Mouse (Mus musculus) MEL (cell line): ENCODE results near the gene Fam234b.

ENCODE experiments used
- CTCF ChIP-seq, 3 experiments: IDR thresholded peaks in 2 of 3; conservative IDR thresholded peaks in 1 of 3; 2 replicates each; pipeline ENCODE4 v1.5.1; 2011 to 2012; ENCODE audit warnings: low read length in 3 of 3, low read depth in 2 of 3, mild to moderate bottlenecking in 2 of 3, improper control_type of control experiment in 1 of 3, inconsistent platforms in 1 of 3, mixed read lengths in 1 of 3, moderate library complexity in 1 of 3; ENCODE audit not compliant: control insufficient read depth in 1 of 3, insufficient read depth in 1 of 3, poor library complexity in 1 of 3, severe bottlenecking in 1 of 3
- EP300 ChIP-seq, 2 experiments: IDR thresholded peaks; 2 replicates each; pipeline ENCODE4 v1.6.1; 2011; ENCODE audit warnings: improper control_type of control experiment in 2 of 2, low read length in 2 of 2, low read depth in 1 of 2, mild to moderate bottlenecking in 1 of 2
- MEF2A ChIP-seq: IDR thresholded peaks from 2 replicates; pipeline ENCODE4 v1.6.1; 2014; ENCODE audit warnings: low read depth, mild to moderate bottlenecking, inconsistent platforms, low read length, improper control_type of control experiment; ENCODE audit not compliant: poor library complexity, insufficient replicate concordance, severe bottlenecking; ENCODE audit errors: extremely low read depth
- POLR2A ChIP-seq, 2 experiments: IDR thresholded peaks; 2 replicates each; pipeline ENCODE4 v1.6.1; 2011 to 2012; ENCODE audit warnings: low read length in 2 of 2, mild to moderate bottlenecking in 2 of 2, control low read depth in 1 of 2, improper control_type of control experiment in 1 of 2, low read depth in 1 of 2, moderate library complexity in 1 of 2; ENCODE audit not compliant: control insufficient read depth in 1 of 2, insufficient read depth in 1 of 2, poor library complexity in 1 of 2
- TAL1 ChIP-seq: IDR thresholded peaks from 2 replicates; pipeline ENCODE4 v1.6.1; 2012; ENCODE audit warnings: mild to moderate bottlenecking, inconsistent platforms, low read length, moderate library complexity, mixed read lengths
- ZNF384 ChIP-seq: IDR thresholded peaks from 2 replicates; pipeline ENCODE4 v1.6.1; 2012; ENCODE audit warnings: low read depth, mild to moderate bottlenecking, inconsistent platforms, low read length, improper control_type of control experiment

- TF ChIP-seq POLR2A (IDR thresholded peaks at IDR 0.05; ENCODE audit: control insufficient read depth in 1 of 2, insufficient read depth in 1 of 2, low read depth in 1 of 2, low read length in 2 of 2, poor library complexity in 1 of 2), result no peak
- TF ChIP-seq TAL1, result no peak
- no peak for TF ChIP-seq CTCF (IDR thresholded peaks at IDR 0.05 in 2 of 3, conservative IDR thresholded peaks at IDR 0.05 in 1 of 3; ENCODE audit: control insufficient read depth in 1 of 3, insufficient read depth in 1 of 3, low read depth in 2 of 3, low read length in 3 of 3, poor library complexity in 1 of 3, severe bottlenecking in 1 of 3)
- no peak for TF ChIP-seq EP300 (IDR thresholded peaks at IDR 0.05; ENCODE audit: low read depth in 1 of 2, low read length in 2 of 2)
- TF ChIP-seq ZNF384, result no peak
- TF ChIP-seq MEF2A, result no peak
Observed at GRCm38 (mm10) chr6:135162311-135162710, 35.5 kb upstream of the Fam234b start.
